Mouse (Mus musculus): Measurements from ENCODE around the gene Klhl25.

The Klhl25 gene

GRCm38 (mm10) chr7:75919745-75920144 is 71.6 kb downstream of the Klhl25 start:
- in situ Hi-C loops (cut with MboI; ENCODE audit: low sequenced_read_pairs), result loop anchor here (25.0 kb wide), 1 partner anchor 443 kb away; no protein-coding TSS in a partner anchor

Data from CH12F3 (cell line).